Mouse (Mus musculus) thymus, adult 2 months (tissue): ENCODE data around the gene Kif1a. TPM values are rescaled to one million over a fixed set of nuclear protein-coding genes. Genes with fewer than 3 reads are reported as not detected.

Experiments
- DNase-seq: peaks from one replicate; pipeline ENCODE4 v3.0.0; 2021
- H3K27ac ChIP-seq: fragments of 200-500 bp; 2 replicates; pipeline ENCODE4 v1.5.1; 2012; ENCODE audit warnings: low read length, control low read depth; ENCODE audit not compliant: control insufficient read depth, insufficient read depth
- H3K27me3 ChIP-seq: fragments of 200-500 bp; 2 replicates; pipeline ENCODE4 v1.6.1; 2012; ENCODE audit warnings: mild to moderate bottlenecking, low read length, moderate library complexity, mixed read lengths; ENCODE audit not compliant: control insufficient read depth, insufficient read depth
- H3K36me3 ChIP-seq: fragments of 200-500 bp; 2 replicates; pipeline ENCODE4 v1.6.1; 2012; ENCODE audit warnings: mild to moderate bottlenecking, low read length, moderate library complexity; ENCODE audit not compliant: control insufficient read depth, insufficient read depth
- H3K4me1 ChIP-seq: fragments of 200-500 bp; replicated peaks from 2 replicates; pipeline ENCODE4 v1.6.1; 2012; ENCODE audit warnings: low read length; ENCODE audit not compliant: control insufficient read depth, insufficient read depth
- H3K4me3 ChIP-seq: fragments of 200-500 bp; 2 replicates; pipeline ENCODE4 v1.5.1; 2012; ENCODE audit warnings: mild to moderate bottlenecking, low read length, control low read depth, moderate library complexity; ENCODE audit not compliant: control insufficient read depth, insufficient read depth
- CTCF ChIP-seq: fragments of 200-500 bp; IDR thresholded peaks from 2 replicates; pipeline ENCODE4 v1.5.1; 2012; ENCODE audit warnings: mild to moderate bottlenecking, control low read depth, low read length, moderate library complexity, borderline replicate concordance; ENCODE audit not compliant: control insufficient read depth, poor library complexity, insufficient read depth; ENCODE audit errors: extremely low read depth
- POLR2A ChIP-seq: fragments of 200-500 bp; IDR thresholded peaks from 2 replicates; pipeline ENCODE4 v1.6.1; 2012; ENCODE audit warnings: mild to moderate bottlenecking, low read length, control low read depth, moderate library complexity; ENCODE audit not compliant: control insufficient read depth, poor library complexity, insufficient read depth; ENCODE audit errors: extremely low read depth
- WGBS: fragments of 180-500 bp; shearing (Covaris S2); methylation state at CpG from one replicate; pipeline ENCODE4 v1.1.7; 2018; 5-methylcytosine and 5-hydroxymethylcytosine counted together
- polyA plus RNA-seq: library from polyadenylated mRNA; depleted of rRNA; stranded (reverse); fragments of >200 nt; gene quantifications from 2 replicates; pipeline ENCODE4 v1.2.3, GENCODE M21; 2012

The Kif1a gene
- polyA plus RNA-seq, 1 experiment = 2.0 TPM

- DNase-seq = no peak
- no peaks in the 10 kb centered on the region for H3K36me3 ChIP-seq
- no peaks in the 10 kb centered on the region for H3K4me1 ChIP-seq
- H3K27me3 ChIP-seq = peaks cover 8% of the 10 kb centered on the region; the same call in 1 of the 2 replicates
- WGBS = 15% methylated on average over 18 of the region's 18 CpGs
- no peak overlapping the region for H3K27ac ChIP-seq
- no peak for TF ChIP-seq CTCF
- TF ChIP-seq POLR2A = no peak
- no peak overlapping the region for H3K4me3 ChIP-seq
Observed at GRCm38 (mm10) chr1:93100243-93100575, 1.5 kb downstream of the Kif1a start.

GRCm38 (mm10) chr1:93098956-93099355, 2.8 kb downstream of the Kif1a start:
- Histone ChIP-seq H3K27ac (no peak overlapping the region), H3K4me1 (no peaks in the 10 kb centered on the region), H3K27me3 (peaks cover 8% of the 10 kb centered on the region; the same call in 1 of the 2 replicates), H3K36me3 (no peaks in the 10 kb centered on the region), H3K4me3 (no peak overlapping the region)
- TF ChIP-seq POLR2A (no peak), CTCF (no peak)
- 93% methylated on average over 5 of the region's 5 CpGs for WGBS
- no peak for DNase-seq

GRCm38 (mm10) chr1:93092582-93092981, 9.2 kb downstream of the Kif1a start:
- TF ChIP-seq CTCF (no peak), POLR2A (no peak)
- H3K4me1 ChIP-seq = no peaks in the 10 kb centered on the region
- no peaks in the 10 kb centered on the region for H3K27me3 ChIP-seq
- H3K27ac ChIP-seq = no peak overlapping the region
- 79% methylated on average over 3 of the region's 3 CpGs for WGBS
- DNase-seq = no peak
- H3K36me3 ChIP-seq = no peaks in the 10 kb centered on the region
- H3K4me3 ChIP-seq = no peak overlapping the region

GRCm38 (mm10) chr1:93085136-93085535, 16.6 kb downstream of the Kif1a start:
- H3K27me3 ChIP-seq = no peaks in the 10 kb centered on the region
- no peak for DNase-seq
- 92% methylated on average over 6 of the region's 6 CpGs for WGBS
- no peaks in the 10 kb centered on the region for H3K36me3 ChIP-seq
- H3K4me1 ChIP-seq = no peaks in the 10 kb centered on the region
- no peak overlapping the region for H3K27ac ChIP-seq
- H3K4me3 ChIP-seq = no peak overlapping the region
- TF ChIP-seq CTCF (no peak), POLR2A (no peak)

- no peak overlapping the region for H3K27ac ChIP-seq
- DNase-seq = no peak
- H3K36me3 ChIP-seq = no peaks in the 10 kb centered on the region
- no peak overlapping the region for H3K4me3 ChIP-seq
- TF ChIP-seq POLR2A (no peak), CTCF (no peak)
- H3K27me3 ChIP-seq = no peaks in the 10 kb centered on the region
- 72% methylated on average over 12 of the region's 12 CpGs for WGBS
- H3K4me1 ChIP-seq = no peaks in the 10 kb centered on the region
Observed at GRCm38 (mm10) chr1:93083420-93084285, 18.1 kb downstream of the Kif1a start.

- WGBS = 95% methylated on average over 8 of the region's 8 CpGs
- TF ChIP-seq CTCF = no peak
- no peak for TF ChIP-seq POLR2A
- DNase-seq = no peak
- Histone ChIP-seq H3K4me3 (no peak overlapping the region), H3K27me3 (no peaks in the 10 kb centered on the region), H3K27ac (no peak overlapping the region), H3K4me1 (no peaks in the 10 kb centered on the region), H3K36me3 (no peaks in the 10 kb centered on the region)
Observed at GRCm38 (mm10) chr1:93082121-93082520, 19.6 kb downstream of the Kif1a start.
